Mouse (Mus musculus) heart, postnatal 36 days (tissue): ENCODE results near the gene Pidd1. TPM values are rescaled to one million over a fixed set of nuclear protein-coding genes. Genes with fewer than 3 reads are reported as not detected.

ENCODE experiments used
- DNase-seq, 2 experiments: peaks; one replicate each; pipeline ENCODE4 v3.0.0; 2021 to 2022
- intact Hi-C: fragments of 180-260 bp; cut with DNase I; formaldehyde crosslinking; loops from one replicate; pipeline ENCODE4 v1.15.1; 2025
- total RNA-seq, 2 experiments: library from RNA; stranded (reverse); gene quantifications; 2 replicates each; pipeline ENCODE4 v1.2.3; 2021

Gene Pidd1
- total RNA-seq, 2 experiments from 2014 or later, result 0.60 to 0.78 TPM

- intact Hi-C loops, result no loop called here
- peak; percentile 50 to 60 for DNase-seq
Observed at GRCm38 (mm10) chr7:141440613-141441012, 3.2 kb downstream of the Pidd1 start.

- intact Hi-C loops, result no loop called here
- no peak for DNase-seq
Observed at GRCm38 (mm10) chr7:141439811-141440210, 4.0 kb downstream of the Pidd1 start.

GRCm38 (mm10) chr7:141439140-141439679 is 4.6 kb downstream of the Pidd1 start:
- intact Hi-C loops, result no loop called here
- DNase-seq, result no peak

GRCm38 (mm10) chr7:141438201-141438968 is 5.4 kb downstream of the Pidd1 start:
- DNase-seq, result no peak
- intact Hi-C loops, result no loop called here

- intact Hi-C loops, result loop anchor here (1.0 kb wide), 1 partner anchor 28 kb away; no protein-coding TSS in a partner anchor
- DNase-seq, result peak; percentile 82 to 89
Observed at GRCm38 (mm10) chr7:141437178-141438120, 6.4 kb downstream of the Pidd1 start, which contains the start of gene Slc25a22. Gene Slc25a22, minus strand, starts transcription at chr7:141437892.

GRCm38 (mm10) chr7:141436523-141436892 is 7.3 kb downstream of the Pidd1 start:
- no peak for DNase-seq
- intact Hi-C loops, result no loop called here

- DNase-seq, result no peak
- intact Hi-C loops, result no loop called here
Observed at GRCm38 (mm10) chr7:141435856-141436522, 7.8 kb downstream of the Pidd1 start.

GRCm38 (mm10) chr7:141435129-141435855 is 8.5 kb downstream of the Pidd1 start:
- intact Hi-C loops, result no loop called here
- peak; percentile 66 to 68 for DNase-seq

GRCm38 (mm10) chr7:141434464-141434863 is 9.4 kb downstream of the Pidd1 start:
- peak; percentile 39 to 53 for DNase-seq
- intact Hi-C loops, result no loop called here

GRCm38 (mm10) chr7:141433517-141434400 is 10.1 kb downstream of the Pidd1 start:
- intact Hi-C loops, result no loop called here
- DNase-seq, result no peak

- DNase-seq, result peak in 1 of 2 experiments; percentile 62
- intact Hi-C loops, result no loop called here
Observed at GRCm38 (mm10) chr7:141432741-141433516, 10.9 kb downstream of the Pidd1 start.

- DNase-seq, result peak in 1 of 2 experiments; percentile 58
- intact Hi-C loops, result no loop called here
Observed at GRCm38 (mm10) chr7:141432186-141432611, 11.6 kb downstream of the Pidd1 start.

GRCm38 (mm10) chr7:141431434-141432185 is 12.2 kb downstream of the Pidd1 start:
- no peak for DNase-seq
- intact Hi-C loops, result no loop called here

- DNase-seq, result no peak
- intact Hi-C loops, result no loop called here
Observed at GRCm38 (mm10) chr7:141430585-141431240, 13.1 kb downstream of the Pidd1 start.

- intact Hi-C loops, result no loop called here
- DNase-seq, result no peak
Observed at GRCm38 (mm10) chr7:141429840-141430584, 13.8 kb downstream of the Pidd1 start.

- intact Hi-C loops, result no loop called here
- DNase-seq, result peak; percentile 41 to 47
Observed at GRCm38 (mm10) chr7:141429310-141429709, 14.5 kb downstream of the Pidd1 start, which contains the start of gene Cend1. Gene Cend1, minus strand, starts transcription at chr7:141429491.
